22 mouse cellular contexts compared by ENCODE assay signal in genomic region chr15:84169511-84169910, GRCm38 (mm10). TPM values are rescaled to one million over a fixed set of nuclear protein-coding genes. Genes with fewer than 3 reads are reported as not detected.
DNase-seq lines count a peak whose midpoint lies in the region; ATAC-seq and TF ChIP-seq lines count a peak whose summit lies in the region.
"Had no signal": no experiment of that assay in that cellular context is flagged by ENCODE, and none has a peak within 500 bp of the region (broad histone marks: within the 10 kb centered on the region; RNA-seq: fewer than 3 reads in every experiment).

No protein-coding gene starts in this region.

- 72% methylated on average over 1 of the region's 1 CpGs for WGBS in forebrain, postnatal 0 days
- WGBS in forebrain, embryonic 16.5 days: 69% methylated on average over 1 of the region's 1 CpGs
- 72% methylated on average over 1 of the region's 1 CpGs for WGBS in liver, embryonic 11.5 days
- WGBS in limb, embryonic 10.5 days: 61% methylated on average over 1 of the region's 1 CpGs
- WGBS in midbrain, embryonic 15.5 days: 72% methylated on average over 1 of the region's 1 CpGs

- H3K36me3 ChIP-seq in forebrain, postnatal 0 days (ENCODE audit: insufficient read depth): 0 out of 2 replicates have a peak, but pooled peaks cover 3% of the 10 kb centered on the region
- H3K36me3 ChIP-seq in forebrain, embryonic 16.5 days (ENCODE audit: control insufficient read depth, insufficient read depth): no peaks in the 10 kb centered on the region
- no peaks in the 10 kb centered on the region for H3K36me3 ChIP-seq in liver, embryonic 11.5 days (ENCODE audit: control insufficient read depth, insufficient read depth, low read length)
- no peaks in the 10 kb centered on the region for H3K36me3 ChIP-seq in limb, embryonic 10.5 days
- no peaks in the 10 kb centered on the region for H3K36me3 ChIP-seq in midbrain, embryonic 15.5 days (replicated peaks)
- H3K36me3 ChIP-seq: forebrain, embryonic 15.5 days; kidney, embryonic 15.5 days had no signal

- no peak overlapping the region for H3K9ac ChIP-seq in forebrain, postnatal 0 days
- no peak overlapping the region for H3K9ac ChIP-seq in forebrain, embryonic 16.5 days (replicated peaks; ENCODE audit: low read depth, low read length)
- no peak overlapping the region for H3K9ac ChIP-seq in liver, embryonic 11.5 days (ENCODE audit: low read depth, low read length)
- H3K9ac ChIP-seq in midbrain, embryonic 15.5 days: no peak overlapping the region
- H3K9ac ChIP-seq: kidney, embryonic 15.5 days had no signal

- ATAC-seq in forebrain, postnatal 0 days: no peak
- no peak for ATAC-seq in forebrain, embryonic 16.5 days
- no peak for ATAC-seq in liver, embryonic 11.5 days (replicated peaks; ENCODE audit: low FRiP score)
- no peak for ATAC-seq in midbrain, embryonic 15.5 days (replicated peaks)
- ATAC-seq: Patski had no signal

- peak overlapping the region; percentile 65; the same call in 1 of the 2 replicates for H3K4me2 ChIP-seq in forebrain, postnatal 0 days (ENCODE audit: low read depth)
- H3K4me2 ChIP-seq in forebrain, embryonic 16.5 days (ENCODE audit: low read length): no peak overlapping the region
- H3K4me2 ChIP-seq in liver, embryonic 11.5 days: peak overlapping the region; percentile 17; the same call in 1 of the 2 replicates
- peak overlapping the region; percentile 69 for H3K4me2 ChIP-seq in midbrain, embryonic 15.5 days

- TF ChIP-seq CTCF in forebrain, postnatal 0 days (IDR thresholded peaks at IDR 0.05; ENCODE audit: low read depth): no peak

- no peaks in the 10 kb centered on the region for H3K9me3 ChIP-seq in forebrain, postnatal 0 days (ENCODE audit: low read length)
- H3K9me3 ChIP-seq in forebrain, embryonic 16.5 days (ENCODE audit: control insufficient read depth, low read length): no peaks in the 10 kb centered on the region
- no peaks in the 10 kb centered on the region for H3K9me3 ChIP-seq in liver, embryonic 11.5 days (ENCODE audit: control insufficient read depth, low read length)
- no peaks in the 10 kb centered on the region for H3K9me3 ChIP-seq in limb, embryonic 10.5 days (replicated peaks)
- H3K9me3 ChIP-seq in midbrain, embryonic 15.5 days: no peaks in the 10 kb centered on the region
- H3K9me3 ChIP-seq: forebrain, embryonic 15.5 days; kidney, embryonic 15.5 days; megakaryocyte, embryonic 14.5 days had no signal

- DNase-seq in forebrain, postnatal 0 days: no peak
- no peak for DNase-seq in liver, embryonic 11.5 days (ENCODE audit: low spot score)
- DNase-seq in liver: no peak
- peak; percentile 29 for DNase-seq in limb, embryonic 10.5 days (ENCODE audit: low spot score)
- no peak for DNase-seq in left cerebral cortex, adult 11 months (ENCODE audit: low spot score)
- DNase-seq in kidney, postnatal 10 days: no peak
- DNase-seq: heart, postnatal 36 days; lung, adult 18-20 months had no signal

- peaks cover 12% of the 10 kb centered on the region for H3K4me1 ChIP-seq in forebrain, postnatal 0 days (ENCODE audit: insufficient read depth)
- peaks cover 20% of the 10 kb centered on the region for H3K4me1 ChIP-seq in forebrain, embryonic 16.5 days (replicated peaks; ENCODE audit: control insufficient read depth, insufficient read depth, low read length)
- peaks cover 2% of the 10 kb centered on the region; the same call in 1 of the 2 replicates for H3K4me1 ChIP-seq in liver, embryonic 11.5 days (replicated peaks; ENCODE audit: control insufficient read depth, insufficient read depth, low read length)
- H3K4me1 ChIP-seq in limb, embryonic 10.5 days: peaks cover 20% of the 10 kb centered on the region
- peaks cover 24% of the 10 kb centered on the region for H3K4me1 ChIP-seq in midbrain, embryonic 15.5 days

- no peaks in the 10 kb centered on the region for H3K27me3 ChIP-seq in forebrain, postnatal 0 days (ENCODE audit: insufficient read depth, low read length)
- H3K27me3 ChIP-seq in forebrain, embryonic 16.5 days (replicated peaks; ENCODE audit: control insufficient read depth, insufficient read depth, low read length): no peaks in the 10 kb centered on the region
- peaks cover 20% of the 10 kb centered on the region for H3K27me3 ChIP-seq in liver, embryonic 11.5 days (replicated peaks; ENCODE audit: control insufficient read depth, insufficient read depth, low read length)
- H3K27me3 ChIP-seq in limb, embryonic 10.5 days (ENCODE audit: low read depth, poor library complexity, severe bottlenecking): peaks cover 22% of the 10 kb centered on the region
- H3K27me3 ChIP-seq in midbrain, embryonic 15.5 days (replicated peaks): no peaks in the 10 kb centered on the region
- H3K27me3 ChIP-seq: forebrain, embryonic 15.5 days had no signal

- H3K4me3 ChIP-seq in forebrain, postnatal 0 days (ENCODE audit: low read depth, low read length): no peak overlapping the region
- no peak overlapping the region for H3K4me3 ChIP-seq in forebrain, embryonic 16.5 days (replicated peaks; ENCODE audit: low read length)
- H3K4me3 ChIP-seq in liver, embryonic 11.5 days (ENCODE audit: low read depth, low read length): no peak overlapping the region
- H3K4me3 ChIP-seq in limb, embryonic 10.5 days: no peak overlapping the region
- H3K4me3 ChIP-seq in midbrain, embryonic 15.5 days: no peak overlapping the region
- H3K4me3 ChIP-seq: kidney, embryonic 15.5 days; myocyte had no signal

- no peak overlapping the region for H3K27ac ChIP-seq in forebrain, postnatal 0 days (ENCODE audit: low read depth, low read length)
- H3K27ac ChIP-seq in forebrain, embryonic 16.5 days (ENCODE audit: low read length): no peak overlapping the region
- H3K27ac ChIP-seq in liver, embryonic 11.5 days (ENCODE audit: low read depth, low read length): no peak overlapping the region
- no peak overlapping the region for H3K27ac ChIP-seq in limb, embryonic 10.5 days
- H3K27ac ChIP-seq in midbrain, embryonic 15.5 days: no peak overlapping the region
- H3K27ac ChIP-seq: kidney, embryonic 15.5 days; stomach, postnatal 0 days had no signal

RNA-seq across cellular contexts. Expression of gene Pnpla3, which starts 1.9 kb away (rescaled TPM):
- total RNA-seq in forebrain, postnatal 0 days (2014; rRNA removed): 5.2 and 5.6 TPM in 2 replicates
- 2.4 and 3.0 TPM in 2 replicates for polyA plus RNA-seq in forebrain, postnatal 0 days (2015; fragmentation: Nextera tagmentation; extraction: Ambion mirVana)
- polyA plus RNA-seq in forebrain, embryonic 16.5 days (2015; fragmentation: Nextera tagmentation; extraction: Ambion mirVana): 5.1 and 5.3 TPM in 2 replicates
- 1.4 and 2.3 TPM in 2 replicates for polyA plus RNA-seq in liver, embryonic 11.5 days (2014; fragmentation: Nextera tagmentation; extraction: Ambion mirVana)
- 0.10 and 0.19 TPM in 2 replicates for polyA plus RNA-seq in limb, embryonic 10.5 days (2016; fragmentation: Nextera tagmentation; extraction: Ambion mirVana)
- polyA plus RNA-seq in midbrain, embryonic 15.5 days (2015; fragmentation: Nextera tagmentation; extraction: Ambion mirVana): 4.6 and 6.4 TPM in 2 replicates

RNA-seq across cellular contexts. Expression of gene Samm50, which starts 22.5 kb away (rescaled TPM):
- total RNA-seq in forebrain, postnatal 0 days (2014; rRNA removed): 36.6 and 37.2 TPM in 2 replicates
- 88.3 and 93.8 TPM in 2 replicates for polyA plus RNA-seq in forebrain, postnatal 0 days (2015; fragmentation: Nextera tagmentation; extraction: Ambion mirVana)
- 88.5 and 91.8 TPM in 2 replicates for polyA plus RNA-seq in forebrain, embryonic 16.5 days (2015; fragmentation: Nextera tagmentation; extraction: Ambion mirVana)
- polyA plus RNA-seq in liver, embryonic 11.5 days (2014; fragmentation: Nextera tagmentation; extraction: Ambion mirVana): 137 and 148 TPM in 2 replicates
- 117 and 118 TPM in 2 replicates for polyA plus RNA-seq in limb, embryonic 10.5 days (2016; fragmentation: Nextera tagmentation; extraction: Ambion mirVana)
- polyA plus RNA-seq in midbrain, embryonic 15.5 days (2015; fragmentation: Nextera tagmentation; extraction: Ambion mirVana): 83.3 and 86.6 TPM in 2 replicates

RNA-seq across cellular contexts. Expression of gene Pnpla5, which starts 46.5 kb away (rescaled TPM):
- total RNA-seq in forebrain, postnatal 0 days (2014; rRNA removed): not detected in 2 replicates
- not detected in 2 replicates for polyA plus RNA-seq in forebrain, postnatal 0 days (2015; fragmentation: Nextera tagmentation; extraction: Ambion mirVana)
- not detected in 2 replicates for polyA plus RNA-seq in forebrain, embryonic 16.5 days (2015; fragmentation: Nextera tagmentation; extraction: Ambion mirVana)
- polyA plus RNA-seq in liver, embryonic 11.5 days (2014; fragmentation: Nextera tagmentation; extraction: Ambion mirVana): not detected in 2 replicates
- not detected in 2 replicates for polyA plus RNA-seq in limb, embryonic 10.5 days (2016; fragmentation: Nextera tagmentation; extraction: Ambion mirVana)
- polyA plus RNA-seq in midbrain, embryonic 15.5 days (2015; fragmentation: Nextera tagmentation; extraction: Ambion mirVana): not detected in 2 replicates
- total RNA-seq: heart, postnatal 36 days; layer of hippocampus, postnatal 10 days; left cerebral cortex, postnatal 36 days had no signal
- polyA plus RNA-seq: CD4-positive, CD25-positive, alpha-beta regulatory T cell, adult 4 months; embryonic facial prominence, embryonic 14.5 days; forebrain, embryonic 15.5 days; heart, embryonic 14.5 days; intestine, embryonic 16.5 days; kidney, embryonic 15.5 days; myocyte; Patski; stomach, postnatal 0 days had no signal
